Mouse (Mus musculus) CH12.LX (cell line): ENCODE measurements around the gene Tex28. TPM values are rescaled to one million over a fixed set of nuclear protein-coding genes. Genes with fewer than 3 reads are reported as not detected.

ENCODE experiments used
- DNase-seq: peaks from one replicate; pipeline ENCODE4 v3.0.0-alpha.2; 2013; ENCODE audit errors: extremely low read depth
- H3K27ac ChIP-seq: 2 replicates; pipeline ENCODE4 v1.5.1; 2012; ENCODE audit warnings: low read depth, mild to moderate bottlenecking, control low read depth, moderate library complexity; ENCODE audit not compliant: insufficient read depth
- H3K27me3 ChIP-seq: replicated peaks from 2 replicates; pipeline ENCODE3; 2012; ENCODE audit warnings: inconsistent platforms
- H3K36me3 ChIP-seq, 2 experiments: replicated peaks in 1 of 2; 2 replicates each; pipeline versions ENCODE3 to v1.6.1; 2012; ENCODE audit warnings: inconsistent platforms in 1 of 2, low read length in 1 of 2, mild to moderate bottlenecking in 1 of 2, mixed read lengths in 1 of 2, moderate library complexity in 1 of 2; ENCODE audit not compliant: control insufficient read depth in 1 of 2, insufficient read depth in 1 of 2
- H3K4me1 ChIP-seq, 2 experiments: 2 replicates each; pipeline ENCODE4 v1.6.1; 2012; ENCODE audit warnings: inconsistent platforms in 1 of 2, moderate library complexity in 1 of 2; ENCODE audit not compliant: insufficient read depth in 2 of 2, control insufficient read depth in 1 of 2
- H3K4me2 ChIP-seq: 2 replicates; pipeline ENCODE4 v1.6.1; 2012; ENCODE audit warnings: low read depth, mild to moderate bottlenecking, control low read depth; ENCODE audit not compliant: poor library complexity, insufficient read depth, severe bottlenecking
- H3K4me3 ChIP-seq, 3 experiments: fragments of 150-350 bp in 1 of 3; sonication (generic) in 1 of 3; replicated peaks in 1 of 3; 2 replicates each; pipeline versions ENCODE3 to v1.5.1; 2011 to 2012; ENCODE audit warnings: low read depth in 2 of 3, low read length in 2 of 3, mild to moderate bottlenecking in 2 of 3, moderate library complexity in 2 of 3, control low read depth in 1 of 3, improper control_type of control experiment in 1 of 3, inconsistent platforms in 1 of 3, mixed read lengths in 1 of 3; ENCODE audit not compliant: poor library complexity in 1 of 3
- H3K79me2 ChIP-seq: replicated peaks from 2 replicates; pipeline ENCODE4 v1.6.1; 2012; ENCODE audit warnings: mild to moderate bottlenecking, moderate library complexity; ENCODE audit not compliant: control insufficient read depth, poor library complexity, insufficient read depth, severe bottlenecking; ENCODE audit errors: extremely low read depth
- H3K9ac ChIP-seq: 2 replicates; pipeline ENCODE4 v1.6.1; 2012; ENCODE audit warnings: low read depth, mild to moderate bottlenecking, control low read depth, moderate library complexity; ENCODE audit not compliant: insufficient read depth
- H3K9me3 ChIP-seq: replicated peaks from 2 replicates; pipeline ENCODE3; 2012; ENCODE audit warnings: low read length, inconsistent platforms, mixed read lengths
- BHLHE40 ChIP-seq: IDR thresholded peaks from 2 replicates; pipeline ENCODE4 v1.6.1; 2011; ENCODE audit warnings: mild to moderate bottlenecking, low read depth, low read length, improper control_type of control experiment
- CHD1 ChIP-seq: IDR thresholded peaks from 2 replicates; pipeline ENCODE4 v1.6.1; 2012; ENCODE audit warnings: low read depth, low read length, improper control_type of control experiment, inconsistent platforms
- CHD2 ChIP-seq: IDR thresholded peaks from 2 replicates; pipeline ENCODE4 v1.6.1; 2011; ENCODE audit warnings: low read length, improper control_type of control experiment
- CTCF ChIP-seq, 2 experiments: IDR thresholded peaks in 1 of 2; conservative IDR thresholded peaks in 1 of 2; 2 replicates each; pipeline ENCODE4 v1.5.1; 2011 to 2012; ENCODE audit warnings: low read depth in 2 of 2, low read length in 2 of 2, improper control_type of control experiment in 1 of 2, inconsistent platforms in 1 of 2, mild to moderate bottlenecking in 1 of 2, moderate library complexity in 1 of 2
- E2F4 ChIP-seq: IDR thresholded peaks from 2 replicates; pipeline ENCODE4 v1.6.1; 2011; ENCODE audit warnings: low read depth, low read length, improper control_type of control experiment; ENCODE audit not compliant: insufficient replicate concordance
- ELF1 ChIP-seq: IDR thresholded peaks from 2 replicates; pipeline ENCODE4 v1.6.1; 2014; ENCODE audit warnings: low read depth, mild to moderate bottlenecking, inconsistent platforms, low read length, improper control_type of control experiment
- EP300 ChIP-seq: IDR thresholded peaks from 2 replicates; pipeline ENCODE4 v1.6.1; 2011; ENCODE audit warnings: low read length, improper control_type of control experiment
- ETS1 ChIP-seq: conservative IDR thresholded peaks from 2 replicates; pipeline ENCODE4 v1.6.1; 2012; ENCODE audit warnings: low read depth, mild to moderate bottlenecking, inconsistent platforms, low read length, improper control_type of control experiment, moderate library complexity
- HCFC1 ChIP-seq: IDR thresholded peaks from 2 replicates; pipeline ENCODE4 v1.6.1; 2012; ENCODE audit warnings: low read depth, mild to moderate bottlenecking, inconsistent platforms, low read length, improper control_type of control experiment
- IRF4 ChIP-seq: IDR thresholded peaks from 2 replicates; pipeline ENCODE4 v1.6.1; 2014; ENCODE audit warnings: low read depth, mild to moderate bottlenecking, inconsistent platforms, low read length, improper control_type of control experiment
- JUN ChIP-seq: IDR thresholded peaks from 2 replicates; pipeline ENCODE4 v1.6.1; 2011; ENCODE audit warnings: low read depth, mild to moderate bottlenecking, low read length, improper control_type of control experiment, moderate library complexity; ENCODE audit not compliant: insufficient read depth
- JUND ChIP-seq: conservative IDR thresholded peaks from 2 replicates; pipeline ENCODE4 v1.6.1; 2011; ENCODE audit warnings: low read depth, low read length, improper control_type of control experiment
- KAT2A ChIP-seq: IDR thresholded peaks from 2 replicates; pipeline ENCODE4 v1.6.1; 2012; ENCODE audit warnings: low read length, improper control_type of control experiment, inconsistent platforms; ENCODE audit not compliant: insufficient replicate concordance
- MAFK ChIP-seq: IDR thresholded peaks from 2 replicates; pipeline ENCODE4 v1.6.1; 2011; ENCODE audit warnings: low read length, improper control_type of control experiment; ENCODE audit not compliant: insufficient replicate concordance
- MAX ChIP-seq: IDR thresholded peaks from 2 replicates; pipeline ENCODE4 v1.6.1; 2011; ENCODE audit warnings: low read length, improper control_type of control experiment
- MXI1 ChIP-seq: IDR thresholded peaks from 2 replicates; pipeline ENCODE4 v1.6.1; 2011; ENCODE audit warnings: mild to moderate bottlenecking, low read depth, low read length, improper control_type of control experiment
- NELFE ChIP-seq: IDR thresholded peaks from 2 replicates; pipeline ENCODE4 v1.6.1; 2011; ENCODE audit warnings: low read depth, low read length, improper control_type of control experiment
- NRF1 ChIP-seq: IDR thresholded peaks from 2 replicates; pipeline ENCODE4 v1.6.1; 2014; ENCODE audit warnings: low read depth, mild to moderate bottlenecking, inconsistent platforms, low read length, improper control_type of control experiment, moderate library complexity
- POLR2A ChIP-seq: IDR thresholded peaks from 2 replicates; pipeline ENCODE4 v1.6.1; 2011; ENCODE audit warnings: low read depth, mild to moderate bottlenecking, improper control_type of control experiment, low read length
- RAD21 ChIP-seq: IDR thresholded peaks from 2 replicates; pipeline ENCODE4 v1.6.1; 2011; ENCODE audit warnings: low read depth, mild to moderate bottlenecking, low read length, improper control_type of control experiment, moderate library complexity
- RCOR1 ChIP-seq: conservative IDR thresholded peaks from 2 replicates; pipeline ENCODE4 v1.6.1; 2012; ENCODE audit warnings: low read depth, mild to moderate bottlenecking, inconsistent platforms, low read length, improper control_type of control experiment
- SIN3A ChIP-seq: IDR thresholded peaks from 2 replicates; pipeline ENCODE4 v1.6.1; 2012; ENCODE audit warnings: low read length, improper control_type of control experiment, inconsistent platforms
- SMC3 ChIP-seq: IDR thresholded peaks from 2 replicates; pipeline ENCODE4 v1.6.1; 2011; ENCODE audit warnings: low read depth, low read length, improper control_type of control experiment
- TBP ChIP-seq: conservative IDR thresholded peaks from 2 replicates; pipeline ENCODE4 v1.6.1; 2011; ENCODE audit warnings: low read depth, low read length, improper control_type of control experiment
- TCF12 ChIP-seq: IDR thresholded peaks from 2 replicates; pipeline ENCODE4 v1.6.1; 2014; ENCODE audit warnings: low read depth, mild to moderate bottlenecking, inconsistent platforms, low read length, improper control_type of control experiment
- UBTF ChIP-seq: IDR thresholded peaks from 2 replicates; pipeline ENCODE4 v1.6.1; 2012; ENCODE audit warnings: low read depth, mild to moderate bottlenecking, inconsistent platforms, low read length, improper control_type of control experiment, moderate library complexity
- USF1 ChIP-seq: IDR thresholded peaks from 2 replicates; pipeline ENCODE4 v1.6.1; 2014; ENCODE audit warnings: low read depth, mild to moderate bottlenecking, inconsistent platforms, low read length, improper control_type of control experiment
- USF2 ChIP-seq: conservative IDR thresholded peaks from 2 replicates; pipeline ENCODE4 v1.6.1; 2011; ENCODE audit warnings: low read depth, low read length, improper control_type of control experiment
- ZC3H11A ChIP-seq: IDR thresholded peaks from 2 replicates; pipeline ENCODE4 v1.6.1; 2012; ENCODE audit warnings: low read depth, mild to moderate bottlenecking, inconsistent platforms, low read length, improper control_type of control experiment
- ZMIZ1 ChIP-seq: IDR thresholded peaks from 2 replicates; pipeline ENCODE4 v1.6.1; 2012; ENCODE audit warnings: low read depth, mild to moderate bottlenecking, inconsistent platforms, low read length, improper control_type of control experiment
- ZNF384 ChIP-seq: IDR thresholded peaks from 2 replicates; pipeline ENCODE4 v1.6.1; 2012; ENCODE audit warnings: low read depth, low read length, improper control_type of control experiment, inconsistent platforms
- dilution Hi-C: fragments of 300-500 bp; cut with MboI; formaldehyde crosslinking; loops from 2 replicates; pipeline ENCODE4 v1.14.3; 2020; ENCODE audit warnings: low sequenced_read_pairs; ENCODE audit not compliant: extremely low pct_unique_long_range_greater_than_20kb, extremely low pct_ligation_motif_present
- in situ Hi-C: fragments of 300-500 bp; cut with MboI; formaldehyde crosslinking; loops from 3 replicates; pipeline ENCODE4 v1.14.3; 2019; ENCODE audit warnings: low sequenced_read_pairs, low pct_ligation_motif_present, low pct_unique_long_range_greater_than_20kb, mixed read lengths
- polyA plus RNA-seq: library from polyadenylated mRNA; unstranded; fragments of >175 nt; gene quantifications from 2 replicates; pipeline ENCODE4 v1.2.1, GENCODE M21; 2012; ENCODE audit warnings: low read depth; ENCODE audit not compliant: insufficient read length
- total RNA-seq, 2 experiments: library from RNA; depleted of rRNA; stranded (reverse); fragments of 300-350 nt in 1 of 2; fragments of >200 nt in 1 of 2; gene quantifications; 2 replicates each; pipeline ENCODE4 v1.2.3; 2012 to 2014

The Tex28 gene
- total and polyA plus RNA-seq, 3 experiments, result not detected

GRCm38 (mm10) chrX:74115511-74115910 is 52.1 kb downstream of the Tex28 start:
- Histone ChIP-seq H3K79me2 (no peaks in the 10 kb centered on the region), H3K9me3 (no peaks in the 10 kb centered on the region), H3K4me3 (peak overlapping the region; percentile 44 to 63 (median 48)), H3K27me3 (no peaks in the 10 kb centered on the region), H3K27ac (no peak overlapping the region; the same call in 1 of the 2 replicates), H3K4me1 (no peaks in the 10 kb centered on the region), H3K9ac (peak overlapping the region; percentile 63; the same call in 1 of the 2 replicates), H3K4me2 (peak overlapping the region; percentile 91), H3K36me3 (no peaks in the 10 kb centered on the region)
- DNase-seq, result peak; percentile 61
- peak in 1 of 2 experiments; percentile 72; a peak in 2 of 4 replicates for TF ChIP-seq CTCF (conservative IDR thresholded peaks at IDR 0.05 in 1 of 2, IDR thresholded peaks at IDR 0.05 in 1 of 2; ENCODE audit: low read depth in 2 of 2, low read length in 2 of 2)
- TF ChIP-seq NRF1, result no peak
- TF ChIP-seq SMC3, result peak; percentile 55; the same call in 1 of the 2 replicates
- TF ChIP-seq MXI1, result no peak
- no peak for TF ChIP-seq ETS1
- TF ChIP-seq TCF12, result 0 out of 2 replicates have a peak, but pooled peaks have one; percentile 19
- peak; percentile 59 for TF ChIP-seq RAD21
- no peak for TF ChIP-seq HCFC1
- TF ChIP-seq USF2, result no peak
- no peak for TF ChIP-seq E2F4
- TF ChIP-seq POLR2A, result no peak
- no peak for TF ChIP-seq ZNF384
- TF ChIP-seq UBTF, result no peak
- TF ChIP-seq CHD1, result no peak
- TF ChIP-seq ZC3H11A, result no peak
- peak; percentile 51; the same call in 1 of the 2 replicates for TF ChIP-seq ELF1
- peak; percentile 56; the same call in 1 of the 2 replicates for TF ChIP-seq IRF4
- no peak for TF ChIP-seq SIN3A
- TF ChIP-seq MAFK, result no peak
- TF ChIP-seq JUND, result no peak
- no peak for TF ChIP-seq JUN
- no peak for TF ChIP-seq ZMIZ1
- no peak for TF ChIP-seq BHLHE40
- no peak for TF ChIP-seq TBP
- no peak for TF ChIP-seq MAX
- TF ChIP-seq CHD2, result no peak
- TF ChIP-seq EP300, result no peak
- TF ChIP-seq NELFE, result peak; percentile 22; the same call in 1 of the 2 replicates
- no peak for TF ChIP-seq KAT2A
- TF ChIP-seq RCOR1, result no peak
- TF ChIP-seq USF1, result no peak
- in situ Hi-C loops, result loop anchor here (10.0 kb wide), 1 partner anchor 299 kb away; no protein-coding TSS in a partner anchor
- dilution Hi-C loops, result no loop called here
